Mouse (Mus musculus) cerebellum, adult (tissue): ENCODE measurements at regions not wholly inside any gene's neighbourhood (a gene's known extent, or its start where the extent isn't known, plus 50 kb on each side); places are given as distances from the start of the nearest gene placed in this dataset.
"Not testable (repeated sequence)": the region's sequence is repeated elsewhere in the genome, so short reads cannot be mapped to it uniquely, and the experiment has no call there.

ENCODE experiments used
- ATAC-seq: cut with Nextera tagmentation; 2 replicates; pipeline ENCODE4 v1.9.2; 2017; ENCODE audit warnings: mild to moderate bottlenecking, moderate library complexity, mixed read lengths; ENCODE audit not compliant: insufficient number of reproducible peaks, low FRiP score, low TSS enrichment

GRCm38 (mm10) chr5:40920920-40921319 lies 787.0 kb downstream of the Rab28 start:
- no peak for ATAC-seq

GRCm38 (mm10) chr5:40908803-40909202 lies 799.2 kb downstream of the Rab28 start:
- ATAC-seq: no peak

- no peak for ATAC-seq
Measured at GRCm38 (mm10) chr5:40901742-40902141, 806.2 kb downstream of the Rab28 start.

GRCm38 (mm10) chr5:40882886-40883285 lies 825.1 kb downstream of the Rab28 start:
- ATAC-seq: no peak

GRCm38 (mm10) chr5:40877756-40878155 lies 830.2 kb downstream of the Rab28 start:
- no peak for ATAC-seq

GRCm38 (mm10) chr5:40862349-40862748 lies 845.6 kb downstream of the Rab28 start:
- not testable (repeated sequence) for ATAC-seq
